ENCODE assay signal across 8 mouse cellular contexts in the genomic region with DNA sequence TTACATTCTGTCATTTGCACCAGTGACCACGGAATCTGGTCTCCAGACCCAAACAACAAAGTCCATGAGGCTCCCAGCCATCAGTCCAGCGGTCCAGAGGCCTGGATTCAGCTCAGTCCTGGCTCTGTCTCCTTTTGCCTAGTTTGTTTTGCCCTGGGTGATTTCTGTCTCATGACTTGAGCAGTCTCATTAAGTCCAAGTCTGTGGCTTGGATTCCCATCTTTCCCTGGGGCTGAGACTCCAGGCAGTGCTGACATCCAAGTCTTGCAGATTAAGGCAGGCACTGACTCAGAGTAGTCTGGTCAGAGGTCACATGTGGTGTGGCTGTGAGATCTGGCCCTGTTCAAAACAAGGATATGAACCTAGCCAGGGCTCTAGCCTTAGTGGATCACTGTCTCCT. TPM values are rescaled to one million over a fixed set of nuclear protein-coding genes. Genes with fewer than 3 reads are reported as not detected.
DNase-seq lines count a peak whose midpoint lies in the region; ATAC-seq lines count a peak whose summit lies in the region.

No protein-coding gene starts in this region.

- ATAC-seq in kidney, embryonic 15.5 days (replicated peaks; ENCODE audit: low FRiP score): no peak
- ATAC-seq in liver, embryonic 15.5 days (ENCODE audit: insufficient read depth): 0 out of 2 replicates have a peak, but pooled peaks have one; percentile 10

- H3K9ac ChIP-seq in kidney, embryonic 15.5 days: no peak overlapping the region
- H3K9ac ChIP-seq in liver, embryonic 15.5 days: no peak overlapping the region

- no peak overlapping the region for H3K4me3 ChIP-seq in kidney, embryonic 15.5 days (replicated peaks)
- H3K4me3 ChIP-seq in liver, embryonic 15.5 days (replicated peaks): no peak overlapping the region

- no peak overlapping the region for H3K4me2 ChIP-seq in kidney, embryonic 15.5 days
- H3K4me2 ChIP-seq in liver, embryonic 15.5 days: no peak overlapping the region

- H3K9me3 ChIP-seq in kidney, embryonic 15.5 days (replicated peaks): no peaks in the 10 kb centered on the region
- H3K9me3 ChIP-seq in liver, embryonic 15.5 days (replicated peaks): no peaks in the 10 kb centered on the region

- 78% methylated on average over 2 of the region's 2 CpGs for WGBS in kidney, embryonic 15.5 days
- 54% methylated on average over 2 of the region's 2 CpGs for WGBS in liver, embryonic 15.5 days (ENCODE audit: insufficient replicate concordance)

- no peaks in the 10 kb centered on the region for H3K36me3 ChIP-seq in kidney, embryonic 15.5 days
- H3K36me3 ChIP-seq in liver, embryonic 15.5 days (replicated peaks): no peaks in the 10 kb centered on the region

- peak; percentile 89 for DNase-seq in kidney, adult 11 months
- DNase-seq in adipocyte (ENCODE audit: low spot score): peak; percentile 98
- peak; percentile 78 to 85 for DNase-seq in heart, adult 9 months (ENCODE audit: low spot score in 2 of 2)
- DNase-seq in thymus, postnatal 4 days: no peak
- DNase-seq in right cerebral cortex, postnatal 14 days: no peak
- DNase-seq in natural killer cell, adult 2 months (ENCODE audit: low spot score in 2 of 2): no peak

- no peak overlapping the region for H3K27ac ChIP-seq in kidney, embryonic 15.5 days
- H3K27ac ChIP-seq in liver, embryonic 15.5 days (replicated peaks): no peak overlapping the region

- H3K4me1 ChIP-seq in kidney, embryonic 15.5 days: peaks cover 19% of the 10 kb centered on the region
- H3K4me1 ChIP-seq in liver, embryonic 15.5 days (replicated peaks): peaks cover 30% of the 10 kb centered on the region

- H3K27me3 ChIP-seq in kidney, embryonic 15.5 days: no peaks in the 10 kb centered on the region
- no peaks in the 10 kb centered on the region for H3K27me3 ChIP-seq in liver, embryonic 15.5 days

RNA-seq across cellular contexts. Expression of gene Snx9, which starts 35.2 kb away (rescaled TPM):
- polyA plus RNA-seq in kidney, embryonic 15.5 days (2015; fragmentation: Nextera tagmentation; extraction: Ambion mirVana): 34.8 and 36.4 TPM in 2 replicates
- 11.9 and 13.4 TPM in 2 replicates for polyA plus RNA-seq in liver, embryonic 15.5 days (2015; fragmentation: Nextera tagmentation; extraction: Ambion mirVana)

Comparison
In these comparisons a context has a peak if more than half of its experiments do, and no peak if none do; other contexts are left out.
1. DNase-seq: peak in kidney, adult 11 months (single experiment), adipocyte (single experiment) and heart, adult 9 months (2 of 2); none in thymus, postnatal 4 days (single experiment), right cerebral cortex, postnatal 14 days (single experiment) and natural killer cell, adult 2 months (0 of 2).